Mouse (Mus musculus): ENCODE results near the gene Dclre1b.

The Dclre1b gene

DNA sequence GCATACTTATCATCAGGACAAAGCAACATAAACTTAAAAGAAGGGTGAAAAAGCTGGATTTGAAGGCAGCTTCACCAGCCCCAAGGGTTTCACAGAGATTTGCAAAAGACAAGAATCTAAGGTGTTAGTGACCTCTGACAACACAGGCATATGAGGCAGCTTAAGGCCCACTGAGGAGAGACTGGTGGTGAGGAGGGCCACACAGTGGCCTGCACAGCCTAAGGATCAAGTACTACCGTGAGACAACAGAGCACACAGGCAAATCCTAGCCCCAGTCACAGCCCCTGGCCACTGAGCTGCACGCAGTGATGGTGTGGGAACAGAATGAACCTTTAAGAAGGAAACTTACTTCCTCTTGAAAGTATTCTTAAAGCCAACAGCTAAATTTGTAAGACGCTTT, 35.7 kb downstream of the Dclre1b start:
- DNase-seq (ENCODE audit: low read depth, low spot score) = no peak

DNA sequence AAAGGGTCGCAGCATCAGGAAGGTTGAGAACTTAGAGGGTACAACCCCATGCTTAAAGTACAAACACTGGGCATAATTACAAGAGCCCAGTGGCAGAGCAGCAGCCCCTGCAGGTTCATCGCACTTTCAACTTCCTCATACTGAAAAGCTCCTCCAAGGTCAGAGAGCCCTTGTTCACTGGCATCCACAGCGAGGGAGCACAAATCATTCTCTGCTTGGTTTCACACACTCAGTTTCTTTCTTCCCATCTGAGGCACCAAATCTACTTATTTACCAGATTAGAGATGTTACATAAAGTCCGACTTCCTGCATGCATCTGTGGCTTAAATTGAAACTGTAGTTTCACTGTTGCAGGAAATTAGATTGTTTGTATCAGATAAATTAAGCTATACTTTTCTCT, 36.4 kb downstream of the Dclre1b start:
- no peak for DNase-seq (ENCODE audit: low read depth, low spot score)

DNA sequence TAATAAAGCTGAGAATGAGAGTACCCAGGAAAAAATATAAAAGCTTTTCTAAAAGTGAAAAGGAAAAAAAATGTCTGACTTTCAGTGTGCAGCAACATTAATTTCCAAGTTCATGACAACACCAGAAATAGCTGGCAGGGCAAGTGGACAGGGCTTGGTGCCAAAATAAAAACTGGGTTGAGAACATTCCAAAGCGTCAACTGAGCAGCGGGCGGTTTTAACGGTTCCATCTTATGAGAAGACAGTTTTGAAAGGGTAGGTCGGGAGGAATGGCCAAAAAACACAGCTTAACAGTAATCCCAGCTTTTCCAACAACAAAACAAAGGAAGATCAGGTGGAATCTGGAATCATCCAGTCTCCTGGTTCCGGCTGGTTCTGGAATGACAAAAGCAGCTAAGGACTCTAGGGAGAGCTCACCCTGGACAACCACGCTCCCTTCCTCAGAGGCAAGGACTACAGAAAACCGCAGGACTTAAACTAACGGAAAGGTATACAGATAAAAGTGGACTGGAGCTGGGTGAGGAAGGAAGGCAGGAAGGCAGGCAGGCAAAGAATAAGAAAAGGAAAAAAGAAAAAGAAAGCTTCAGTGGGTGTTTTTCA, 37.6 kb downstream of the Dclre1b start:
- DNase-seq (ENCODE audit: low read depth, low spot score) = no peak

DNA sequence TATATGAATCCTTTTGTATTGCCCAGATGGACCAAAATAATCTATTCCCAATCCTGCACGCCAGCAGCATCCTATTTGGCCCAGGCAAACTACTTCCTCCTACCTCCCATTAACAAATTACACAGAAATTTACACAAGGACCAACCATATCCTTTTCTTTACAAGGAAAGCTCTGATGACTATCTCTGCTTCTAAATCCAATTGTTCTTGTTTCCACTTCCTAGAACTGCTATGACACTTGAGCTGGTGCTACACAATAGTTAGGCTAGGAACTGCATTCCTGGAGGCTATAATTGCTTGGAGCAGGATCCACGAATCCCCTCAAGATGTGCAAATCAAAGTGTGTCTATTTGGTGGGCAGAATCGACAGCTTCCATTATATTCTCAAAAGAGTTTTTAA, 42.5 kb downstream of the Dclre1b start:
- DNase-seq (ENCODE audit: low read depth, low spot score) = no peak

DNA sequence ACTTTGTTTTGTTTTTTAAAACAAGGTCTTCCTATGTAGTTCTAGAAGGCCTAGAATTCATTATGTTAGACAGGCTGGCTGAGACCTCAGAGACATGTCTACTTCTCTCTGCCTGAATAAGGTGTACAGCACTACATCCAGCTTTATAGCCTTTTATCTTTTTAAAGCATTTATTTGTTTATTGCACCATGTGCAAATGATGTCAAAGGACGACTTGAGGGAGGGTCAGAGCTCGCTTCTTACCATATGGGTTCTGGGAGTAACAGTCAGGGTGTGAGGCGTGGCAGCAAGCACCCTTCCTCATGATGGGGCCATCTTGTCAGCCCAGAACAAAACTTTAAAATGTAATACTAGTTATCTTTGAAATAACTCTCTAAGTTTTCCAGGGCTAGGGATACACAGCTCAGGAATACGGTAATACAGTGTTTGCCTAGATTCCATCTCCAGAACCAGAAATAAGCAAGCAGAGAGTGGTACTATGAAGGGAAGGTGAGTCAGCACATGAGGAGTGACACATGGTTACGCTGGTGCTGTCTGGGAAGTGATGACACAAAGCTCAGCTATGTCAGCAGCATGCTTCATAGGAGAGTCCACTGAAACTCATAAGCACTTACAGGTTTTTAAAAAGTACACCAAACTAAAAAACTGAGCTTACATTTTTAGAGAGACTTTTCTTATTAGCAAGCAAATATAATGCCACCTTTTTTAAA, 49.8 kb downstream of the Dclre1b start:
- no peak for DNase-seq (ENCODE audit: low read depth, low spot score)

DNA sequence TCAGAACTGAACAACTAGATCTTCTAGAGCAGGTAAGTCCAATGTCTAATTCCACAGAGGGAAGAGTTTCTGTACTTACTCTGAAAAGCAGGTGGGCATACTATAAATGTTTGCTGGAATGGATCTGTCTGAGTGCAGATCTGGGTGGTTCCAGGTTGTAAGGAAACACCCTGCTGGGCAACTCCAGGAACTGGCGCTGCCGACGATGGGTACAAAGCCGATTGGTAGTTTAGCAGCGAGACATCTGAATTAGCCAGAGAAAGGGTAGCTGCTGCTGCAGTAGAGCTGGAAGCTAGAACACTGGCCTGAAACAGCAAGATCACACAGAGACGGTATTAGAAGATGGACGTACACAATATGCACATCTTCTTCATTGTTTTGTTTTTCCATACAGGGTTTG, 50.8 kb downstream of the Dclre1b start:
- no peak for DNase-seq (ENCODE audit: low read depth, low spot score)

DNA sequence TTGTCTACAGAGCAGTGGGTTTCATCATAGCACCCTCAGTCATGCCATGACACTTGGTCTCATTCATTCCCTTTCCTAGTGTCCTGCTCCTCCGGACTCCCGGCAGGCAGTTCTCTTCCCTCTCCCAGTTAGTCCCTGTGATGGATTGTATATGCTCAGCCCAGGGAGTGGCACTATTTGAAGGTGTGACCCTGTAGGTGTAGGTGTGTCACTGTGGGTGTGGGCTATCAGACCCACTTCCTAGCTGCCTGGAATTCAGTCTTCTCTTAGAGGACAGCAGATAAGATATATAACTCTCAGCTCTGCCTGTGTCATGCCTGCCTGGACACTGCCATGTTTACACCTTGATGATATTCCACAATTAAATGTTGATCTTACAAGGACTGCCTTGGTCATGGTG, 52.3 kb downstream of the Dclre1b start:
- DNase-seq (ENCODE audit: low read depth, low spot score) = no peak

DNA sequence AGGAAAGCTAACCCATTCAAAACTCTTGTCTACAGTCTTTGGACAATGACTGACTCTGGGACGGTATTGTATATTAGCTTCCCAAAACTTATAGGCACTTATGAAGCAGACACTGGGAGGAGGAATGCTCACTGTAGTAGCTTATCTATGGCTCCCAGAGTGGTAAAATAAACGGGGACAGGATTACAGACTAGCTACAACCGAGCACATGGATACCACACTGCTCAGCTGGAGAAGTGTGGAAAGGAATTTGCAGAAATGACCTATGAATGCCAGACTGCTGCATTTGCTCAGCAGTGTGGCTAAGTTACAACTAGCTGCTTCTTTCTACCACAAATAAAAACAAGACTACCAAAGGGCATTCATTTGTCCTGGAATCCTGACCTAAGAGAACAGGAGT, 53.9 kb downstream of the Dclre1b start:
- DNase-seq (ENCODE audit: low read depth, low spot score) = no peak

DNA sequence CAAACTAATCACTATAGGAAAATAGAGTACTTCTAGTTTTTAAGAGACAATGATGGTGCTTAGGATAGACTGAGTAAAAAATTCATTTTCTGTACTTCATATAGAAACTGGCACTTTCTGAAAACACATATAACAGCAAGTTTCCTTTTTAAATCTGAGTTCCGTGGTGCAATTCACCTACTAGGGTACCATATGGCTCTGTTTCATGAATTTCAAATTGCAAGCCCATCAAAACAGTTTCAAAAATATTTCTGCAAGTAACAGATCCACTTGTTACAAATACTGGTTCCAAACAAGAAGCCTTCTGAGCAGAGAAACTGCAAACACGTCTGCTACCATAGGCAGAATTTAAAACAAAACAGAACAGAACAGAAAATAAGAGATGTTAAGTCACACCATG, 57.7 kb downstream of the Dclre1b start:
- peak; percentile 39 for DNase-seq (ENCODE audit: low read depth, low spot score)

Data from telencephalon, adult 2 months (tissue).